Mouse (Mus musculus): ENCODE results near the gene AL607142.1. TPM values are rescaled to one million over a fixed set of nuclear protein-coding genes. Genes with fewer than 3 reads are reported as not detected.

AL607142.1 gene
- total RNA-seq, 2 experiments from 2014 or later = not detected

- TF ChIP-seq CTCF (IDR thresholded peaks at IDR 0.05) = no peak
- intact Hi-C loops (cut with DNase I) = no loop called here
- H3K27ac ChIP-seq = no peak overlapping the region
- no peak overlapping the region for H3K4me3 ChIP-seq
- no peak for DNase-seq
These were observed 19.7 kb upstream of the AL607142.1 start for GRCm38 (mm10) chr4:120045131-120045537.

DNA sequence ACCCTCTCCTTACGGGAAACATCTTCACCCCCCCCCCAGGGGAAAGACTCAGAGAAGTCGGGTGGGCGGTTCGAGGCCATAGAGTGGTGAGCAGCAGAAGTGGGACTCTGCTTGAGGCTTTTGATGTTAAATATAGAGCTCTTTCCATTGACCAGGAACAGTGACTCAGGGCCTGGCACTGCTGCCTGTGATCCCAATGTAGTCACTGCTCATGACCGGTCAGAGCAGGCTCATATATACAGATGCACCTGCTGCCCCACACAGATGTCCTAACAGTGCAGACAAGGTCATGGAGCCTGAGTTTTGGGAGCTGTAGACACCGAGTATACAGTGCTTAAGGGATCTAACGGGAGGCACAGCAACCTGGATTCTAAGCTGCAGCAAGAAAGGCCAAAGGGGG, 18.9 kb upstream of the AL607142.1 start:
- peak; percentile 66 for DNase-seq
- intact Hi-C loops (cut with DNase I) = no loop called here
- H3K27ac ChIP-seq = peak overlapping the region; percentile 35; the same call in 1 of the 2 replicates
- no peak overlapping the region for H3K4me3 ChIP-seq
- no peak for TF ChIP-seq CTCF (IDR thresholded peaks at IDR 0.05)

- no peak for DNase-seq
- intact Hi-C loops (cut with DNase I) = no loop called here
- no peak overlapping the region for H3K4me3 ChIP-seq
- no peak for TF ChIP-seq CTCF (IDR thresholded peaks at IDR 0.05)
- H3K27ac ChIP-seq = no peak overlapping the region
These were observed 17.7 kb upstream of the AL607142.1 start for GRCm38 (mm10) chr4:120047060-120047459.

DNA sequence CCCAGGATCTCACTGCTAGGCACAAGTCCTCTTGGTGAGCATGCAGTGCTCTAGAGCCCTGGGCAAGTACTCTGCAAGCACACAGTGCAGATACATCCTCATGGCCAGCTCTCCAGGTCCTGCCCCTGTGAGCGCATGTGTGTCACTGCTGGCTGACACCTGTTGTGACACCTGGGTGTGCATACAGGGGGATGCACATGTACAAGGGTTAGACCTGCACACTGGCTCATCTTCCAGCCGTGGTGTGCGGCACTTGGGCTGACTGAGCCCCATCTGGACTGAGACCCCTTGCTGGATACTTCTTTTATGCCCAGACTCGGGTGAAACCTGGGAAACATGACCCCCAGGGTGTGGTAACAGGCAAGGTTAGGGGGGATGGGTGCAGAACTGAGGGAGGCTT, 16.5 kb upstream of the AL607142.1 start:
- intact Hi-C loops (cut with DNase I) = no loop called here
- Histone ChIP-seq H3K4me3 (no peak overlapping the region), H3K27ac (no peak overlapping the region)
- DNase-seq = no peak
- TF ChIP-seq CTCF (IDR thresholded peaks at IDR 0.05) = no peak

- TF ChIP-seq CTCF (IDR thresholded peaks at IDR 0.05) = no peak
- Histone ChIP-seq H3K4me3 (no peak overlapping the region), H3K27ac (no peak overlapping the region)
- no peak for DNase-seq
- intact Hi-C loops (cut with DNase I) = no loop called here
These were observed 14.9 kb upstream of the AL607142.1 start for GRCm38 (mm10) chr4:120049857-120050256.

- no peak overlapping the region for H3K4me3 ChIP-seq
- DNase-seq = no peak
- TF ChIP-seq CTCF (IDR thresholded peaks at IDR 0.05) = no peak
- H3K27ac ChIP-seq = no peak overlapping the region
- intact Hi-C loops (cut with DNase I) = no loop called here
These were observed 12.3 kb upstream of the AL607142.1 start for GRCm38 (mm10) chr4:120052481-120052880.

- intact Hi-C loops (cut with DNase I) = no loop called here
- no peak overlapping the region for H3K4me3 ChIP-seq
- TF ChIP-seq CTCF (IDR thresholded peaks at IDR 0.05) = no peak
These were observed 11.5 kb upstream of the AL607142.1 start for GRCm38 (mm10) chr4:120053026-120054005.

GRCm38 (mm10) chr4:120054145-120054544, 10.7 kb upstream of the AL607142.1 start:
- Histone ChIP-seq H3K4me3 (no peak overlapping the region), H3K27ac (no peak overlapping the region)
- DNase-seq = peak; percentile 34
- TF ChIP-seq CTCF (IDR thresholded peaks at IDR 0.05) = no peak
- intact Hi-C loops (cut with DNase I) = no loop called here

More at GRCm38 (mm10) chr4:120053026-120054005, 11.5 kb upstream of the AL607142.1 start:
- no peak for DNase-seq
- no peak overlapping the region for H3K27ac ChIP-seq

- Histone ChIP-seq H3K27ac (no peak overlapping the region), H3K4me3 (no peak overlapping the region)
- TF ChIP-seq CTCF (IDR thresholded peaks at IDR 0.05) = no peak
- intact Hi-C loops (cut with DNase I) = no loop called here
- DNase-seq = no peak
These were observed 8.3 kb upstream of the AL607142.1 start for GRCm38 (mm10) chr4:120056451-120056850.

- Histone ChIP-seq H3K4me3 (no peak overlapping the region), H3K27ac (no peak overlapping the region)
- intact Hi-C loops (cut with DNase I) = no loop called here
- DNase-seq = no peak
- no peak for TF ChIP-seq CTCF (IDR thresholded peaks at IDR 0.05)
These were observed 7.3 kb upstream of the AL607142.1 start for GRCm38 (mm10) chr4:120057529-120057928.

- no peak overlapping the region for H3K4me3 ChIP-seq
- no peak overlapping the region for H3K27ac ChIP-seq
- no peak for TF ChIP-seq CTCF (IDR thresholded peaks at IDR 0.05)
- intact Hi-C loops (cut with DNase I) = no loop called here
- no peak for DNase-seq
These were observed 6.6 kb upstream of the AL607142.1 start for GRCm38 (mm10) chr4:120058157-120058556.

GRCm38 (mm10) chr4:120058794-120059193, 6.0 kb upstream of the AL607142.1 start:
- TF ChIP-seq CTCF (IDR thresholded peaks at IDR 0.05) = no peak
- Histone ChIP-seq H3K4me3 (no peak overlapping the region), H3K27ac (no peak overlapping the region)
- no peak for DNase-seq
- intact Hi-C loops (cut with DNase I) = no loop called here

- intact Hi-C loops (cut with DNase I) = no loop called here
- TF ChIP-seq CTCF (IDR thresholded peaks at IDR 0.05) = no peak
- Histone ChIP-seq H3K27ac (no peak overlapping the region), H3K4me3 (no peak overlapping the region)
- DNase-seq = no peak
These were observed 3.1 kb upstream of the AL607142.1 start for GRCm38 (mm10) chr4:120061727-120062126.

DNA sequence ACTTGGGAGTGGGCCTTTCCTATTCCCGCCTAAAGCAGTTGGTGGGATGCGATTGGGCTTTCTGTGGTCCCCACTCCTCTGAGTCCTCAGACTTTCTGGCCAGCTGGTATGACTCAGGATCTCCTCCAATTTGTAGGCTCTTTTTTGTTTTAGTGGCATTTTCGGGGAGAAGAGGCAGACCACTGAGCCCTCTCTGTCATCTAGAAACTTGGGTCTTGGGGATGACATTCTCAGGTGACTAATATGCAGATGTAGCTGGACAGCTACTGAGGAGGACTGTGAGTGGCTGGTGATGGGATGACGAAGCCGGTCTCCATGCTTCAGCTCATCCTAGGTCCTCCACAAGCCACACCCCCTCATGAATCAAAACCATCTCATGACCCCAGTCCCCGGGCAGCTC, 2.6 kb upstream of the AL607142.1 start:
- intact Hi-C loops (cut with DNase I) = no loop called here
- H3K27ac ChIP-seq = no peak overlapping the region

More for the DNA sequence above, 2.6 kb upstream of the AL607142.1 start:
- H3K4me3 ChIP-seq = no peak overlapping the region
- no peak for DNase-seq
- TF ChIP-seq CTCF (IDR thresholded peaks at IDR 0.05) = no peak

Measured in gastrocnemius, adult 2 months (tissue).